Mouse (Mus musculus) brain, adult 2 months (tissue): ENCODE data around the gene Igfbp7.
"Not testable (repeated sequence)": the region's sequence is repeated elsewhere in the genome, so short reads cannot be mapped to it uniquely, and the experiment has no call there.

ENCODE experiments used
- DNase-seq: peaks from one replicate; pipeline ENCODE4 v3.0.0; 2011; ENCODE audit warnings: low read depth, low spot score

Gene Igfbp7

GRCm38 (mm10) chr5:77407341-77408298 is at the start of gene Igfbp7:
Gene Igfbp7 (minus strand): TSS chr5:77408041.
- peak; percentile 54 for DNase-seq

GRCm38 (mm10) chr5:77452103-77452502 is 44.3 kb upstream of the Igfbp7 start:
- no peak for DNase-seq

GRCm38 (mm10) chr5:77449531-77449930 is 41.7 kb upstream of the Igfbp7 start:
- DNase-seq: no peak

- DNase-seq: no peak
Observed at GRCm38 (mm10) chr5:77445431-77445830, 37.6 kb upstream of the Igfbp7 start.

- DNase-seq: no peak
Observed at GRCm38 (mm10) chr5:77443889-77444573, 36.2 kb upstream of the Igfbp7 start.

GRCm38 (mm10) chr5:77442856-77443623 is 35.2 kb upstream of the Igfbp7 start:
- DNase-seq: no peak

GRCm38 (mm10) chr5:77436308-77436707 is 28.5 kb upstream of the Igfbp7 start:
- no peak for DNase-seq

GRCm38 (mm10) chr5:77434060-77434459 is 26.2 kb upstream of the Igfbp7 start:
- no peak for DNase-seq

- peak; percentile 67 for DNase-seq
Observed at GRCm38 (mm10) chr5:77433561-77433960, 25.7 kb upstream of the Igfbp7 start.

- DNase-seq: no peak
Observed at GRCm38 (mm10) chr5:77433119-77433518, 25.3 kb upstream of the Igfbp7 start.

- no peak for DNase-seq
Observed at GRCm38 (mm10) chr5:77432446-77432845, 24.6 kb upstream of the Igfbp7 start.

- DNase-seq: no peak
Observed at GRCm38 (mm10) chr5:77431068-77431467, 23.2 kb upstream of the Igfbp7 start.

GRCm38 (mm10) chr5:77430471-77430870 is 22.6 kb upstream of the Igfbp7 start:
- no peak for DNase-seq

- DNase-seq: no peak
Observed at GRCm38 (mm10) chr5:77430049-77430448, 22.2 kb upstream of the Igfbp7 start.

- DNase-seq: no peak
Observed at GRCm38 (mm10) chr5:77428526-77428925, 20.7 kb upstream of the Igfbp7 start.

GRCm38 (mm10) chr5:77427986-77428385 is 20.1 kb upstream of the Igfbp7 start:
- no peak for DNase-seq

GRCm38 (mm10) chr5:77425721-77426500 is 18.1 kb upstream of the Igfbp7 start:
- DNase-seq: no peak

- DNase-seq: not testable (repeated sequence)
Observed at GRCm38 (mm10) chr5:77419537-77419936, 11.7 kb upstream of the Igfbp7 start.

GRCm38 (mm10) chr5:77416058-77416457 is 8.2 kb upstream of the Igfbp7 start:
- no peak for DNase-seq

GRCm38 (mm10) chr5:77408530-77408929 is 689 bp upstream of the Igfbp7 start:
- no peak for DNase-seq

GRCm38 (mm10) chr5:77406371-77406871 is 1.4 kb downstream of the Igfbp7 start:
- DNase-seq: no peak
